Mouse (Mus musculus): ENCODE results near the gene Ccdc102a.
A peak's percentile ranks its signal among the peaks of the same experiment; 100 is the strongest.

Gene Ccdc102a

DNA sequence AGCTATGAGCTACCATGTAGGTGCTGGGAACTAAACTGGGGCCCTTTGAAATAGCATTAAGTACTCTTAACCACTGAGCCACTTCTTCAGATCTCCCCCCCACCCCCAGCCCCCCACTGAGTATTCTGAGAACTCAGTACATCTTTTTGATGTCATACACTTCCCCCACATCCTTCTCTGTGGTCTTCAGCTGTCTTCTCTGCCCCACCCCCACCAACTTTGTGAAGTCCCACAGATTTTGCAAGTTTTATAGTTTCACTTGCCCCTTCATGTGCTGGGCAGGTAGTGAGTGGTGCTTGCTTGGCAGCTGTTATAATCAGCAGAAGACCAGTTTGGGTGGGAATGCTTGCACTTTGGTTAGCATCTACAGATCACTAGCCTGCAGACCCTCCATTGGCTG lies 1.4 kb upstream of the Ccdc102a start:
- no peak for DNase-seq (ENCODE audit: low spot score)

DNA sequence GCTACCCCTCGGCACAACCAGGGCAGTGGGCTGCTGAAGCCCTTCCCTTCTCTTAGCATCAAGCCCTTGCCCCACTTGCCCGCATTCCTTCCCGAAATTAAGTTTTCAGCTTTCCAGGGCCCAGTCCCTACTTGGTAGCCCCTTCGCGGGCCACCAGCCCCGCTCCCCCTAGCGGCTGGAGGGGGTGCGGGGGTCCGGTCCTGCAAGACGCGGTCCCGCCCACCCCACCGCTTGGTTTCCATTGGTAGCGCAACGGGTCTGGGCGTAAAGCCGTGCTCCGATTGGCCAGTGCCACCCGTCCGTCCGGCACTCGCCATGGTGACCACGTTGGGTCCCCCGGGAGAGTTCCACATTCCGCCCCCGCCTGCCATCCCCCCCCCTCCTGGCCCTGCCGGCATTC lies 546 bp downstream of the Ccdc102a start:
- DNase-seq (ENCODE audit: low spot score) = peak; percentile 96

DNA sequence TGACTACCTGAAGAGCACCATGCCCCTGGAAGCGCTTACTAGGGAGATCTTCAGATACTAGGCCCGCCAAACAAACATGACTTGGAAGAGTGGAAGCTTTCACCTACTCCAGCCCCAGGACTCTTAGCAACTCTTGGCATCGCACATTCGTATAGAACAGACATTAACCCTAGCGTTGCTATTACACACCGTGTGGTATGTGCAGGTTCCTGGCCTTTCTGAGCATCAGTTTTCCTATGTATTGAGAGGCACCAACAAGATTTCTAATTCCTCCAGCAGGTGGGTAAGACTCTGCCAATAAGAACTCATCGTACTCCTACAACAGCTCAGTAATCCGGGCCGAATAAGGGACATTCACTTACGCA lies 956 bp downstream of the Ccdc102a start:
- DNase-seq (ENCODE audit: low spot score) = no peak

DNA sequence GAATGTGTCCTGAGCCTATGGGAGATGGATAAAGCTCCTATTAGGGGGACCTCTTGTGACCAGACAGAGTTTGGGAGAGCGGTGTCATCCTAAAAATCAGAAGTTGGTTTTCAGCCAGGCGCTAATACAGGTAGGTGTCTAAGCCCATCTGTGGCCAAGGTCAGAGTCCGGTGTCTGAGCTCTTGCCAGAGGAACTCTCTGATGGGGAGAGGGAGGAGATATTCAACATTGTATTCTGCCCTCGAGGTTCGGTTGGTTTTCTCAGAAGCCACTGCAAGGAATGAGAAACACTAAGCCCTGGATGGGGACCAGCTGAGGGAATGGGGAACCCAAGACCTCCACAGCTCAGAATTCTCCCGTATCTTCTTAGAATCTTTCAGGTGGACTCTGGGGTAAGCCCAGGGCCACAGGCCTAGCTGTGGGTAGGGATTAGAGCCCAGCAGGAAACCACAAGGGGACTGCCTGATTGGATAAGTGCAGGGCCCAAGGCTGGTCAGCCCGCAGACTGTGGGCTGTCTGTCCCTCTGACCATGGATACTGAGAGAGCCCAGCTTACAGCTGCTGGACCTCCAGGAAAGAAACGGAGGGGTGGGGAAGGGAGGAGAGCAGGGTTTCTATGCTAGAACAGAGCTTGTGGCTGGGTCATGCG lies 1.5 kb downstream of the Ccdc102a start:
- DNase-seq (ENCODE audit: low spot score) = no peak

DNA sequence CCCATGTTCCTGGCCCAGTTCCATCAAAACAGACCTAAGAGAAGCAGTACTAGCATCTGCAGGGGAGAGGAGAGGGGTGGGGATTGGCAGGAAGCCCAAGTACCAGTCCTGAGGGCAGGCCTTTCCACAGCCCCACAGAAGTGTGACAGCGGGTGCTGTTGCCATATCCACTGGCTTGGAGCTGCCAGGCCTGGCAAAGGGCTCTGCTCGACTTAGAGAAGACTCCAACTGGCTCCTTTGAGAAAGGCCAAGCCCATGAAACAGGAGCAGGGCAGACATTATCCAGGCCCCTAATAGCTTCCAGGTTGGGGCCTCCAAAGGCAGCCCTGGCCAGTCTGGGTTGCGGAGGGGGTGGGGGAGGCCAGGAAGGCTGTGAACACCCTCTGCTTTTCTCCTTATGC lies 3.2 kb downstream of the Ccdc102a start:
- DNase-seq (ENCODE audit: low spot score) = no peak

DNA sequence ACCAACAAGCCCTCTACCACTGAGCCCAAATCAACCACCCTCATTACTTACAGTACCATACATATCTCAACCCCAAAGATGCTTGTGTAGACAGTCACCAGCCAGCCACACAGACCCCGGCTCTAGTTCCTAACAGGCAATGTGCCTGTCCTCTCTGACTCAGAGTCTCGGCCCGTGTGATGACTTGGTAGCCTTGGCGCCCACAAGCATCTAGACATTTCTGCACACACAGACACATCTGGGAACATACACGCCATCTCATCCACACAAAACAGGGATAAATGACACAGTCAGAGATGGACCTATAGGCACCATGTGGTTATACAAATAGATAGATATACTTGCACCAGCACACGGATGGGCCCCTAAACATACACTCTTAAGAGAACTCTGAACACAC lies 3.6 kb downstream of the Ccdc102a start:
- DNase-seq (ENCODE audit: low spot score) = no peak

DNA sequence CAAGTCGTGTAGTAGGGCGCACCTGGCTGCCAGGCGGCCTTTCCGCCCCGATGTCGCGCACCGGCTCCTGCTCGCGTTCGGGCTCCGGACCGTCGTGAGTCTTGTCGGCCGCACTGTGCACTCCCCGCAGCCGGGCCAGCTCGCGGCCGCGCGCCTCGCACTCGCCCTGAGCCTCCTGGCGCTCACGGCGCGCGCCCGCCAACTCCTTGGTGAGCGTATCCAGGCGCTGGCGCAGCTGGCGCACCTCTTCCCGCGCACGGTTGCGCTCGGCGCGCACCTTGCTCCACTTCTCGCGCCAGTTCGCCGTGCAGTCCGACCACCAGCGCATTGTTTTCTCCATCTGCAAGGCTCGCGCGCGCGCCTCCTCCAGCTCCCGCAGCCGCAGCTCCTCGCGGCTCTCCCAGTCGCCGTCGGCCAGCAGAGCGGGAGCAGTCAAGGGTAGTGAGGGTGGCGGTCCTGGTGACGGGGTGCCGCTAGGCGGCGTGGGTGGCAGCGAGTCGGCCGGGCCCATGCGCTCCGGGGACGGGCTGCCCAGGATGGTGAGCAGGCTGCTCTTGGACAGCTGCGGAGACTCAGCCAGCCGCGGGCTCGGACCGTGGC lies 4.7 kb downstream of the Ccdc102a start:
- peak; percentile 83 for DNase-seq (ENCODE audit: low spot score)

DNA sequence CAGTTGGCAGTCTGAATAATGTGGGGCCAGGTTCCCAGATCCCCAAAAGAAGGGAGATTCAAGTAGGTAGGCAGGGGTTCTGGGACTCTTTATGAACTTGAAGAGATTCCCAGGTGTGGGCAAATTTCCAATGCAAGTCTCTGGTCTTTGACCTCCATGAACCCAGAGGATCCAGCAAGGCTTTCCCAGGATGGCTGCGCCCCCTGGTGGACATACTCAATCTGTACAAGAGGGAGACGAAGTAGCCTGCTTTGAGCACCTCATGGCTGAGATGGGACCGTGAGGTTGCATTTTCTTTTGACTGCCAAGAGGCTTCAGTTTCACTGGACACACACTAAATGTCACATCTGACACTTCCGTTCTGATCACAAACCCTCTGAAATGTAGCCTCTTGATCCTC lies 9.1 kb downstream of the Ccdc102a start:
- DNase-seq (ENCODE audit: low spot score) = peak; percentile 94

DNA sequence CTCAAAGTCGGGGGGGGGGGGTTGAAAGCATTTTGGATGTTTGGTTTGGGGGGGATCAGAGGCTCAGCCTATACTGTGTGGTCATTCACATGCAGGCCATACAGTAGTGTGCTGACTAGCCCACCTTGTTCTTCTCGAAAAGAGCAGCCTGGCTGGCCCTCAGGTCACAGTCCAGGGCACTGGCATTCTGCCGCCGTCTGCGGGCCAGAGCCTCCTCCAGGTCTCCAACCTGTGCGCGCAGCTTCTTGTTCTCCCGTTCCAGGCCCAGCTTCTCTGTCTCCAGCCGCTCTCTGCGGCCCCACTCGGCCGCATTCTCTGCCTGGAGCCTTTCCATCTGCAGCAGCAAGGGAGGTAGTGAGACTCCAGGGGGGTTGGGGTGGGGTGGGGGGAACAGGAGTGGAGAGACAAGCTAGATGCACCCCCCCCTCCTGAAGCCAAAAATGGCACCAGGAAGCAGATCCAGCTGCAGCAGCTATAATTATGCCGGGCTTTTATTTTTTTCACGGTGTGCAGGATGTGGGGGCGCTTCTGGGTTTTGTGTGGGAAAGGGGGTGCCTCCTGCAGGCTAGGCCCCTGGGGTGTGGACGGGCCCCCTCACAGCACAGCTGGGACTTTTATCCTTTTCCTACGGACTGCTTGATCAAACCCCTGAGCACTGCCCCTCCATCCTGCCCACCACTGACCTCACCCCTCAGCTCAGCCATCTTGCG lies 10.2 kb downstream of the Ccdc102a start:
- no peak for DNase-seq (ENCODE audit: low spot score)

DNA sequence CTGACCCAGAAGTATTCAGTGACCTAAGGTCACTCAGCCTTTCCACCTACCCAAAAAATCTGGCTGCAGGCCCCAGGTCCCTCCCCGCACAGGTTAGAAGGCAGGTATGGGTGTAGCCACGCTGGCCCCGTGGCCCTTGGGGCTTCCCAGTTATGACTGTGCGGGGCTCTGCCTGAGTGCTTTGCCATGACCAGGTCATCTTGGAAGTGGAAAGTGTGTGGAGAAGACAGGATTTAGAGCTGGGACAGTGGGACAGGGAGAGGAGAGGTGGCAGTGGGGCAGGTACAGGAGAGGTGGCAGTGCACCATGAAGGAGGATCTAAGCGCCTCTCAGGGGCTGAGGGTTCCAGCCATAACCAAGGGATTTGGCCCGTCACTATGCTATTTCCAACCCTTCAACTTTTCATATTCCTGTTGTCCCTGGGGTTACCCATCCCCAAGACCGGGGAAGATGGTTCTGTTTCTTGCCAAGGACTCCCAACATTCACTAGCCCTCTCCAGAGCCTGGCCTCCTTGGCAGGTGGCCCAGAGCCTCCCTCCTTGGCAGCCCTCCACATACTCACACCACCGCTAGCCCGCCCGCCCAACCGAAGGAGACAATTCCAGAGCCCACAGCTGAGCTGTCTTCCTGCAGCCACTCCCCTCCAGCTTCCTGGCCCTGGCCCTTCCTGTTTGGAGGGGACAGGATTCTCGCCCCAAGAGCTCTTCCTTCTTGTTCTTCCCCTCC lies 13.3 kb downstream of the Ccdc102a start:
- DNase-seq (ENCODE audit: low spot score) = no peak

DNA sequence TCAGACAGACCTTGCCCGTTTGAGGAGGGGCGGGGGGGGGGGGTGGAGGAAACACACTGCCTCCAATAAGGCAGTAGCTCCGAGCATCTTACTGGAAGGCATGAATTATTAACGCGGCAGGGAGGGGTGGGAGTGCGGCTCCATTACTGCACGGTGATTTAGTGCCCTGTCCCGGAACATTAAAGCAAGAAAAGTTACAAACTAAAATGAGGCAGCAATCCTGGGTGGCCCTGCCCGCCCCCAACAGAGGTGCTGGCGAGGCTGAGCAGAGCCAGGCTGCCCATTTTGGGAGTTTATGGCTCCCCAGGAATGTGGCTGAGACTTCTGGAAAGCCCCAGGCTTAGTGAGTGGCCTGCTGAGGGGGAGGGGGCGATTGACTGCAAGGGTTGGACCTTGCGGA lies 14.2 kb downstream of the Ccdc102a start:
- DNase-seq (ENCODE audit: low spot score) = no peak

DNA sequence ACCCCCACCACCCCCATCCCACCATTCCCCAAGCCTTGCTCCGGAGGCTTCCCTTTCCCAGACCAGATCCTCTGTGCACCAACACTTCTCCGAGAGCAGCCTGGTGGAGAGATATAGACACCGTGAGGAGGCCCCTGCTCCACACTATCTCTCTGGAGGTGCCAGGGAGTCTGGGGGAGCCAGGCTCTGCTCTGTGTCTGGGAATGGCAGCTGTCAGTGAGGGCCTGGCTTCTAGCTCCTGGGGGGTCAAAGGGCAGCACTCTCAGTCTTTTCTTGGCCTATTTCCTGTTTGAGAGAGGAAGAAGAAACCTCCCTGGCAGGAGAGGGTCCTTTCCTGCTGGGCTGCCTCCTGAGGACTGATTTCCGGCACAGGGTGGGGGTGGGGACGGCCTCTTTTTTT lies 16.9 kb downstream of the Ccdc102a start:
- DNase-seq (ENCODE audit: low spot score) = no peak

DNA sequence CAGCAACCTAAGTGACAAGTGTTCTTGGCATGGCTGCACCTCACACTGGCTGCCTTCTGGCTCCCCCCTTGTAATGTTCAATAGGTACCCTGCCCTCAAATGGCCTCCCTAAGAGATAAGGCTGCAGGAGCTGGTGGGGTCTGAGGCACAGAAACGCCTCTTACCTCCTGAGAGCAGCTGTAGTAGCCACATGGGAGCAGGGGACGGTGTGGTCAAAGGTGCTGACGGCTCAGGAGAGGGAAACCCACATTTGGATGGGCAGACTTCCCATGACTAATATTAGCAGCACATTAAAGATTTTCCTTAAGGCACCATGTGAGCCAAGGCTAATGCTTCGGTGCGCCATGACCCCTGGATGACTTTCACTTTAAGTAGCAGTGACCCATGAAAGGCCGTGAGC lies 17.3 kb downstream of the Ccdc102a start:
- no peak for DNase-seq (ENCODE audit: low spot score)

DNA sequence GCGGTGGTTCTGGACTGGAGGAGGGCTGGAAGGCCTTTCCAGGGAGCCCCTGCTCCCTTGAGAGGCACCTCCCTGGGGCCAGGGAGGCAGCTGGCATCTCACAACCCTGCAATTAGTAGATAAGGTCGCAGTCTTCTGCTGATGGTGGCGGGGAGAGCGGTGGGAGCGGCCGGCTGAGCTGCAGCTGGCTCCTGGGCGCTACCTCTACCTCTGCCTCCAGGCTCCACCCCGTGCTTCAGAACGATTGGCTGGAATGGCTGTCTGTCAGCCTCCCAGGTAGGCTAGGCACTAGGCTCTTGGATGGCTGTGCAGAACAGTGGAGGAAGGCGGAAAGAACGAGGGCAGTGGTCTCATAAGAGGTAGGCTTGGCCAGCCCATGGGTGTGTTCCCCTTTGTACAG lies 18.6 kb downstream of the Ccdc102a start:
- peak; percentile 26 for DNase-seq (ENCODE audit: low spot score)

DNA sequence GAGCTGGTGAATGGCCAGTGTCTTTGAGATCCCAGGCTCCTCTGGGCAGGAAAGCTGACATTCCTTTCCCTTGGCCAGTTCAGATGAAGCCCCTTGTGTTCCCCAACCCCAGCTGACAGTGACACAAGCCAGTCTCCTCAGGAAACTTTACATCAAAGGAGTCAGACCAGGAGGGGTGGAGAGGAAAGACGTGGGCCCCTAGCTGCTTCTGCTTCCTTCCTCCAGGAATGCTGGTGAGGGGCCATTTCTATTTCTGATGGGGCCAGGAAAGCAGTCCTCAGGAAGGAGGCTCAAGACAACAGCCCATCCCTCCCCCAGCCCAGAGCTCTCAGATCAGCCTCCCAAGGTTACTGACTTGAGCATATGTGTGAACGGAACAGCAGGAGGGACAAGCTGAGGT lies 25.0 kb downstream of the Ccdc102a start:
- no peak for DNase-seq (ENCODE audit: low spot score)

DNA sequence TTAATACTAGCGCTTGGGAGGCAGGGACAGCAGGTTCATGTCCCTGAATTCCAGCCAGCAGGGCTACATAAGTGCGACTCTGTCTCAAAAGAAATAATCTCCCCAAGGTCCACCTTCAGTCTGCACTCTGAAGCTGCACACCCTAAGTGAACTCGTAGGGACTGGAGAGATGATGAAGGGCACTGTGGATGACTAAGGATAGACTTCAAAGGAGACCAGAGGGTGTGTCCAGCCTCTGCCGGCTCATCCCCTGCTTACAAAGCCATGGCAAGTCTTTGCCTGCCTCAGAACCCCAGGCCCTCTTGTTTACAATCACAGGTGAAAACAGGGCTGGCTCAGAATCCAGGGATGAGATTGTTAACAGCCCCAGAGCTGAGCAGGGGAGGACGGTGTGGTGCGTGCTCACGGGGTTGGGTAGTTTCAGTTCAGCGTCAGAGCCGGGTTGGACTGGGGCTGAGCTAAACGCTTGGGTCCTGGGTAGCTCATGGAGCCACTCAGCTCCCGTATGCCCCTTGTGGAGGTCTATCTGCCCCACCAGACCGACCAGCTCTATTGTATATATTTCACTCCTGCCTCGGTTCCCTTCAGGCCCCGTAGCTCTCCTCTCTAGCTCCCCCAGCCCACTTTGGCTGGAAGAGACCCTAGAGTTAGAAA lies 29.4 kb downstream of the Ccdc102a start:
- no peak for DNase-seq (ENCODE audit: low spot score)

DNA sequence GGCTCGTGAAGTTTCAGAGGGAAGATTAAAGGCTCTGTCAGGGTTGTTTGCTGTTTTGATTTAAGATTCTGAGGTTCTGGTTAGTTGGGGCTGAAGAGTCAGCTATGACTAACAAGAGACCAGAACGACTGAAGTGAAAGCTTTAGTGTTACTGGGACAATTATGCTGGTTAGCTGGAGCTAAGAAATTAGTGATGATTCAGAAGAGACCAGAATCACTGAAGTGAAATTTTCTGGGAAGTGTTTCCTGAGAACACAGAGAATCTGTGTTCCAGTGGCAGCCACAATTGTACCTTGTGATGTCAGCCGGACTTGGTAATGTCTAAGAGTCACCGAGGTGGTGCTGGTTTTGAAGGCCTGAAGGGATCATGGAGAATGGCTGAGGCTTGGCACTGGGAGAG lies 37.2 kb downstream of the Ccdc102a start:
- no peak for DNase-seq (ENCODE audit: low spot score)

DNA sequence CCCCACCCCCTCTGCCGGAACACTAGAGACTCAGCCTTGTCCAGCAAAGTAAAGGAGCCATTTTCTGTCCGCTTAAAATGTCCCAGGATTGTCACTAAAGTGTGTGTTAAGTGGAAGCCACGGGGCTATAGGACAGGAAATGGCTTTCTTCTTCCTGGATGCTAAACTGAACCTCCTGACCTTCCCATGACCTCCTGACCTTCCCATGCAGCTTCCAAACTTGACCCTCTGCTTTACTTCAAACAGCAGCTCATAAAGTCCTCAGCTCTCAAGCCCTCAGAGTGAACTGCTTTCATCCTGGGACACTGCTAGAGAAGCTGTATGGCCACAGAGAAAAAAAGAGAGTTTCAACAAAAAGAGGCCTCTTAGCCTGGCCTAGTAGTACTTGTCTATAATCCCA lies 41.1 kb downstream of the Ccdc102a start:
- DNase-seq (ENCODE audit: low spot score) = no peak

DNA sequence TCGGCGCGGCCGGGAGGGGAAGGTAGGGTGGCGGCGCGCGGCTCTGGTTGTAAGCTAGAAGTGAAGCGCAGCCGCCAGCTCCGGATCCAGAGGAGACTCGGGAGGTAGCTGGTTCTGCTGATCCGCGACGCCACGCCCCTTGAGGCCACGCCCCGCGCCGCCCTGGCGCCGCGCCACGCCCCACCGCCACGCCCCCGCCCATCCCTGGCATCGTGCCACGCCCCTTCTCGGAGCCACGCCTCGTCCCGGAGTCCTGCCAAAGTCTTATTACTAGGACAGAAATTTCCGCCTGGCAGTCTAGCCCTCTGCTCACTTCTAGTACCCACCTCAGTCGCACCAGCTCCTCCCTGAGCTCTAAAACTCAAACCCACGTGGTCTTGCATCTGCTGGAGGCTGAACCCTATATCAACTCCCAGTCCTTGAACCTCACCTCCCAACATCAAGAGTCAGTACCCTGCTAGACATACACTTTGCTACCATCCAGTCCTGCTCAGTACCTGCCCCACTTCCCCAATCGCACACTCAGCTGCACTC lies 41.6 kb downstream of the Ccdc102a start, which contains the start of gene Dok4:
Gene Dok4 (minus strand): TSS at position 134 of the 534 bp plus-strand sequence.
- peak; percentile 84 for DNase-seq (ENCODE audit: low spot score)

DNA sequence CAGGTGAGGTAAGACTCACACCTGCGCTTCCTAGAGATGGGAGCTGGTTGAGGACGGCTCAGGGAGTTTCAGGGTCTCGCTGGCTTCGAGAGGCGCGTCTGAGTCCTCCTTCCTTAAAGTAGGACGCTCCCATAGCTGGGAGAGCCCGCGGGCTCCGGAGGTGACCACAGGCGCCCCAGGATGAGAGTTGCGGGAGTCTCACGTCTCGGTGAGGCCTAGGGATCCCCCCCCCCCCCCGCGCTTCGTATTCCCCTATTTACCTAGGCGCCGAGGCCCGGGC lies 42.1 kb downstream of the Ccdc102a start:
- DNase-seq (ENCODE audit: low spot score) = peak; percentile 29

DNA sequence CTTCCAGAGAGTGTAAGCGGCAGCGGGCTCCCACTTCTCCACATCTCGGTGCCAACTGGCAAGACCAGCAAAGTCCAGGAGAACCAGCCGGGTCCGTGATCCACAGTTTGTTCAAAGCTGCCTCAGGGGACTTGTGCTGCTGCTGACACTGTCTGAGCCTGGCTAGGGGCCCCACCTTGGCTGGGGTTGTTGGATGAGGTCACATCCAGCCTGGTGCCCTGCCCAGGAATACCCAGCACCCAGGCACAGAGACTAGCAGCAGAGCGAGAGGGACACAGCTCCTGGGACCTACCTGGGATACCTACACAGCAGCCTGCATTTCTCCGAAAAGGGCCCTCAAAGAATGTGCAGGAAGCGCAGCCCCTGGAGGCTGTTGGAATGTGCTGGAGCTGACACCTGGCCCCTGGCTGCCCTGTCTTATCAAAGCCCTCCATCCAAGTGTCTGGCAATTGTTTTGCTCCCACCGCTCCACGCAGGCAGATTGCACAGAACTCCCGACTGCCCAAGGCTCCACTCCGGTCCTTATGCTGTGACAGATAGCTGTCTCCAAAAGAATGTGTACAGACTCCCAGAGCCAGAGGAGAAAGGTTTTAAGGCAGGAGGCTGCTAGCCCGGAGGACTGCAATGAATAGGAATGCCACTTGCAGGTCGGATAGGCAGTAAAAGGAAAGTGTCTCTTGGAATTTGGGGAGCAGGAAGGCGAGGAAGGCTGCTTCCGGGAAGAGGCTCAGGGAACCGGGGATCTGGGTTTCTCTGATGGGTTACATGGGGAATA lies 42.6 kb downstream of the Ccdc102a start:
- DNase-seq (ENCODE audit: low spot score) = peak; percentile 19

DNA sequence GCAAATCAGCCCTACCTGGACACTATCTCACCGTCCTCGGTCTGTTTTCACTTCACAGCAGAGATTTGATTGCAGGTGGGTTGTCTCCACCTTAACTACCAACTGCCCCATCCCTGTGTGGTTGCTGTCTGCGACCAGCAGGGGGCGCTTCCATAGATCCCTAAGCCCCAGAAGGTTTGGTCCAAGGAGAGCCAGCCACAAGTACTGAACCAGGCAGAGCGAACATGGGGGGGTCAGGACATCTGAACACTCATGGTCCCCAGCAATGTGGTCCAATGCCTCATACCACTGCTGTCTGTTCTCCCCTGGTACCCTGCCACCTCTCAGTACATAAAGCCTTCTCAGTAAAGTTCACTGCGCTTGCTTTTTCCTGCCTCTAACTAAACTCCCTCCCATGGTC lies 43.5 kb downstream of the Ccdc102a start:
- peak; percentile 84 for DNase-seq (ENCODE audit: low spot score)
